Mouse (Mus musculus) kidney, postnatal 0 days (tissue): ENCODE results near the gene Cfap161. TPM values are rescaled to one million over a fixed set of nuclear protein-coding genes. Genes with fewer than 3 reads are reported as not detected.
A peak's percentile ranks its signal among the peaks of the same experiment; 100 is the strongest.

Source experiments
- ATAC-seq: fragments of 200-750 bp; cut with Nextera tagmentation; replicated peaks from 2 replicates; pipeline ENCODE4 v1.8.0; 2017; ENCODE audit warnings: low read depth, moderate number of reproducible peaks, moderate TSS enrichment, moderate library complexity; ENCODE audit not compliant: low FRiP score
- DNase-seq: peaks from one replicate; pipeline ENCODE4 v3.0.0-alpha.2; 2016; ENCODE audit warnings: low spot score
- H3K27ac ChIP-seq: fragments of 300-500 bp; sonication (generic); 2 replicates; pipeline ENCODE4 v1.5.1; 2014; ENCODE audit warnings: mild to moderate bottlenecking
- H3K27me3 ChIP-seq: fragments of 300-500 bp; sonication (generic); 2 replicates; pipeline ENCODE4 v1.6.1; 2014; ENCODE audit warnings: low read length, mixed read lengths; ENCODE audit not compliant: insufficient read depth
- H3K36me3 ChIP-seq: fragments of 300-500 bp; sonication (generic); 2 replicates; pipeline ENCODE4 v1.6.1; 2014; ENCODE audit warnings: low read length, mixed read lengths; ENCODE audit not compliant: insufficient read depth
- H3K4me1 ChIP-seq: fragments of 300-500 bp; sonication (generic); replicated peaks from 2 replicates; pipeline ENCODE4 v1.6.1; 2014; ENCODE audit warnings: antibody characterized with exemption, low read length, mixed read lengths; ENCODE audit not compliant: insufficient read depth
- H3K4me2 ChIP-seq: fragments of 300-500 bp; sonication (generic); 2 replicates; pipeline ENCODE4 v1.6.1; 2014; ENCODE audit warnings: mild to moderate bottlenecking, low read length, moderate library complexity, mixed read lengths
- H3K4me3 ChIP-seq: fragments of 300-500 bp; sonication (generic); replicated peaks from 2 replicates; pipeline ENCODE4 v1.5.1; 2014; ENCODE audit warnings: low read depth, low read length
- H3K9ac ChIP-seq: fragments of 300-500 bp; sonication (generic); 2 replicates; pipeline ENCODE4 v1.6.1; 2014; ENCODE audit warnings: low read depth, low read length
- H3K9me3 ChIP-seq: fragments of 300-500 bp; sonication (generic); replicated peaks from 2 replicates; pipeline ENCODE4 v1.6.1; 2016; ENCODE audit warnings: low read length, inconsistent platforms, mixed read lengths
- CTCF ChIP-seq: IDR thresholded peaks from 2 replicates; pipeline ENCODE4 v1.5.1; 2016; ENCODE audit warnings: antibody characterized with exemption, low read depth, mild to moderate bottlenecking, moderate library complexity
- WGBS: fragments of 180-500 bp; shearing (Covaris S2); extraction: QIAGEN DNeasy Blood & Tissue Kit; methylation state at CpG from one replicate; pipeline ENCODE4 v1.1.7; 2014; 5-methylcytosine and 5-hydroxymethylcytosine counted together
- polyA plus RNA-seq: library from polyadenylated mRNA; unstranded; fragments of >200 nt; fragmentation: Nextera tagmentation; extraction: Ambion mirVana; gene quantifications from 2 replicates; pipeline ENCODE4 v1.2.1, GENCODE M21; 2015

Cfap161 gene
- polyA plus RNA-seq, 1 experiment from 2014 or later, result 0.34 TPM

GRCm38 (mm10) chr7:83745413-83746106 lies 49.1 kb downstream of the Cfap161 start, which contains the start of gene Il16:
Gene Il16 (minus strand): TSS chr7:83745726.
- H3K27me3 ChIP-seq, result no peaks in the 10 kb centered on the region
- no peaks in the 10 kb centered on the region for H3K36me3 ChIP-seq
- no peak within 1 kb of the TSS for H3K4me3 ChIP-seq
- no peaks in the 10 kb centered on the region for H3K9me3 ChIP-seq
- no peak for ATAC-seq
- DNase-seq, result peak; percentile 29
- no peak within 1 kb of the TSS for H3K27ac ChIP-seq
- 31% methylated on average over 20 of the region's 20 CpGs for WGBS
- H3K4me2 ChIP-seq, result peak within 1 kb of the TSS; percentile 21
- no peak for TF ChIP-seq CTCF
- no peaks in the 10 kb centered on the region for H3K4me1 ChIP-seq
- H3K9ac ChIP-seq, result no peak within 1 kb of the TSS

- DNase-seq, result no peak
- H3K4me3 ChIP-seq, result no peak overlapping the region
- no peak overlapping the region for H3K9ac ChIP-seq
- no peaks in the 10 kb centered on the region for H3K9me3 ChIP-seq
- H3K4me2 ChIP-seq, result peak overlapping the region; percentile 21; the same call in 1 of the 2 replicates
- no peaks in the 10 kb centered on the region for H3K36me3 ChIP-seq
- no peak for TF ChIP-seq CTCF
- WGBS, result 75% methylated on average over 9 of the region's 9 CpGs
- H3K27me3 ChIP-seq, result no peaks in the 10 kb centered on the region
- H3K27ac ChIP-seq, result no peak overlapping the region
- ATAC-seq, result 0 out of 2 replicates have a peak, but pooled peaks have one; percentile 7
- no peaks in the 10 kb centered on the region for H3K4me1 ChIP-seq
These were observed 49.6 kb downstream of the Cfap161 start for GRCm38 (mm10) chr7:83745065-83745412.

- H3K4me2 ChIP-seq, result no peak overlapping the region
- no peak overlapping the region for H3K9ac ChIP-seq
- H3K4me1 ChIP-seq, result no peaks in the 10 kb centered on the region
- no peak for TF ChIP-seq CTCF
- H3K4me3 ChIP-seq, result no peak overlapping the region
- no peaks in the 10 kb centered on the region for H3K27me3 ChIP-seq
- H3K9me3 ChIP-seq, result no peaks in the 10 kb centered on the region
- H3K36me3 ChIP-seq, result no peaks in the 10 kb centered on the region
- WGBS, result 82% methylated on average over 4 of the region's 4 CpGs
- ATAC-seq, result no peak
- H3K27ac ChIP-seq, result no peak overlapping the region
- no peak for DNase-seq
These were observed 50.4 kb downstream of the Cfap161 start for GRCm38 (mm10) chr7:83744250-83744649.

GRCm38 (mm10) chr7:83742690-83743089 lies 52.0 kb downstream of the Cfap161 start:
- no peak for DNase-seq
- no peak overlapping the region for H3K4me3 ChIP-seq
- WGBS, result 47% methylated on average over 3 of the region's 3 CpGs
- no peak overlapping the region for H3K9ac ChIP-seq
- H3K27me3 ChIP-seq, result no peaks in the 10 kb centered on the region
- no peak for ATAC-seq
- no peaks in the 10 kb centered on the region for H3K36me3 ChIP-seq
- no peak for TF ChIP-seq CTCF
- H3K4me1 ChIP-seq, result 0 out of 2 replicates have a peak, but pooled peaks cover 5% of the 10 kb centered on the region
- no peaks in the 10 kb centered on the region for H3K9me3 ChIP-seq
- H3K27ac ChIP-seq, result no peak overlapping the region
- H3K4me2 ChIP-seq, result no peak overlapping the region

GRCm38 (mm10) chr7:83742026-83742425 lies 52.7 kb downstream of the Cfap161 start:
- Histone ChIP-seq H3K4me2 (no peak overlapping the region), H3K4me1 (0 out of 2 replicates have a peak, but pooled peaks cover 5% of the 10 kb centered on the region), H3K4me3 (no peak overlapping the region), H3K27ac (no peak overlapping the region), H3K36me3 (no peaks in the 10 kb centered on the region), H3K9me3 (no peaks in the 10 kb centered on the region), H3K27me3 (no peaks in the 10 kb centered on the region), H3K9ac (no peak overlapping the region)
- DNase-seq (no peak), ATAC-seq (no peak)
- TF ChIP-seq CTCF, result no peak
- 69% methylated on average over 2 of the region's 2 CpGs for WGBS

GRCm38 (mm10) chr7:83739680-83740310 lies 54.9 kb downstream of the Cfap161 start:
- no peaks in the 10 kb centered on the region for H3K9me3 ChIP-seq
- WGBS, result 44% methylated on average over 7 of the region's 7 CpGs
- no peak overlapping the region for H3K4me3 ChIP-seq
- H3K27ac ChIP-seq, result no peak overlapping the region
- H3K36me3 ChIP-seq, result no peaks in the 10 kb centered on the region
- H3K4me1 ChIP-seq, result 0 out of 2 replicates have a peak, but pooled peaks cover 5% of the 10 kb centered on the region
- no peaks in the 10 kb centered on the region for H3K27me3 ChIP-seq
- H3K9ac ChIP-seq, result no peak overlapping the region
- ATAC-seq (no peak), DNase-seq (peak; percentile 42)
- H3K4me2 ChIP-seq, result no peak overlapping the region
- no peak for TF ChIP-seq CTCF
